In the genomic region with DNA sequence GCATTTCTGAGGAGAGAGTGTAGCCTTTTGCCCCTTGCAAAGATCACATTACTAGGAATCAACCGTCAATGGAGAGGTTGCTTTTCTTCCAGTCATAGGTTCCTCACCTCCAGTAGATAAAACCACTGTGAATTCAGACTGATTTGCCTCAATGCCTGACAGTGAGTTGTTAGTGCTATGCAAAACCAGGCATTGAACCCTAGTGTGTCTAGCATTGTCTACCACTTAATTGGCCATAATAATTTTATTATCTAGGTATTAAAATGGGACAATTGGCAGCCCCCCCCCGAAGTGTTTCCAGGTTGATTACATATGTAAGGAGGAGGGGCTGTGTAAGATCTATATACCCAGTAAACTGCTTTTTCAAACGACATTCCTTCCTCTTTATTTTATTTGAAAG, we compare ENCODE assay signal across 24 mouse cellular contexts.
DNase-seq lines count a peak whose midpoint lies in the region; ATAC-seq and TF ChIP-seq lines count a peak whose summit lies in the region.
"Had no signal": no experiment of that assay in that cellular context is flagged by ENCODE, and none has a peak within 500 bp of the region (broad histone marks: within the 10 kb centered on the region; RNA-seq: fewer than 3 reads in every experiment).

No protein-coding gene starts in this region.

- 61% methylated on average over 3 of the region's 3 CpGs for WGBS in midbrain, embryonic 10.5 days
- 13% methylated on average over 3 of the region's 3 CpGs for WGBS in midbrain, postnatal 0 days
- WGBS in hindbrain, embryonic 13.5 days: 23% methylated on average over 3 of the region's 3 CpGs
- WGBS in midbrain, embryonic 13.5 days: 16% methylated on average over 3 of the region's 3 CpGs

- H3K27me3 ChIP-seq in midbrain, embryonic 10.5 days (ENCODE audit: low read depth, poor library complexity, severe bottlenecking): peaks cover 14% of the 10 kb centered on the region; the same call in 1 of the 2 replicates
- H3K27me3 ChIP-seq in midbrain, postnatal 0 days (ENCODE audit: insufficient read depth, low read length): no peaks in the 10 kb centered on the region
- H3K27me3 ChIP-seq in hindbrain, embryonic 13.5 days: 0 out of 2 replicates have a peak, but pooled peaks cover 2% of the 10 kb centered on the region
- H3K27me3 ChIP-seq in midbrain, embryonic 13.5 days: peaks cover 7% of the 10 kb centered on the region
- H3K27me3 ChIP-seq: embryonic facial prominence, embryonic 15.5 days; heart, embryonic 13.5 days; megakaryocyte, embryonic 14.5 days; Patski had no signal

- no peak overlapping the region for H3K4me3 ChIP-seq in midbrain, embryonic 10.5 days
- H3K4me3 ChIP-seq in midbrain, postnatal 0 days (ENCODE audit: low read depth, low read length): no peak overlapping the region
- no peak overlapping the region for H3K4me3 ChIP-seq in hindbrain, embryonic 13.5 days
- 0 out of 2 replicates have a peak overlapping the region, but pooled peaks have one; percentile 12 for H3K4me3 ChIP-seq in midbrain, embryonic 13.5 days (replicated peaks)
- H3K4me3 ChIP-seq: embryonic facial prominence, embryonic 15.5 days; heart, embryonic 13.5 days; limb, embryonic 10.5 days; megakaryocyte, embryonic 14.5 days had no signal

- H3K36me3 ChIP-seq in midbrain, embryonic 10.5 days: no peaks in the 10 kb centered on the region
- no peaks in the 10 kb centered on the region for H3K36me3 ChIP-seq in midbrain, postnatal 0 days (ENCODE audit: insufficient read depth, low read length)
- no peaks in the 10 kb centered on the region for H3K36me3 ChIP-seq in hindbrain, embryonic 13.5 days
- H3K36me3 ChIP-seq in midbrain, embryonic 13.5 days: no peaks in the 10 kb centered on the region
- H3K36me3 ChIP-seq: embryonic facial prominence, embryonic 15.5 days; heart, embryonic 13.5 days; limb, embryonic 10.5 days had no signal

- H3K4me2 ChIP-seq in midbrain, postnatal 0 days (ENCODE audit: low read depth, low read length, poor library complexity, severe bottlenecking): no peak overlapping the region
- peak overlapping the region; percentile 32 for H3K4me2 ChIP-seq in hindbrain, embryonic 13.5 days
- H3K4me2 ChIP-seq in midbrain, embryonic 13.5 days (replicated peaks): peak overlapping the region; percentile 47
- H3K4me2 ChIP-seq: embryonic facial prominence, embryonic 15.5 days; heart, embryonic 13.5 days had no signal

- TF ChIP-seq CTCF in midbrain, postnatal 0 days (IDR thresholded peaks at IDR 0.05): no peak

- H3K9ac ChIP-seq in midbrain, postnatal 0 days (replicated peaks; ENCODE audit: low read length, poor library complexity, severe bottlenecking): no peak overlapping the region
- no peak overlapping the region for H3K9ac ChIP-seq in hindbrain, embryonic 13.5 days
- H3K9ac ChIP-seq in midbrain, embryonic 13.5 days (replicated peaks): no peak overlapping the region
- H3K9ac ChIP-seq: embryonic facial prominence, embryonic 15.5 days; heart, embryonic 13.5 days; liver, postnatal 0 days had no signal

- peaks cover 27% of the 10 kb centered on the region for H3K4me1 ChIP-seq in midbrain, embryonic 10.5 days
- H3K4me1 ChIP-seq in midbrain, postnatal 0 days (ENCODE audit: insufficient read depth, low read length): 0 out of 2 replicates have a peak, but pooled peaks cover 2% of the 10 kb centered on the region
- H3K4me1 ChIP-seq in hindbrain, embryonic 13.5 days (replicated peaks): peaks cover 17% of the 10 kb centered on the region
- peaks cover 20% of the 10 kb centered on the region for H3K4me1 ChIP-seq in midbrain, embryonic 13.5 days (replicated peaks)
- H3K4me1 ChIP-seq: embryonic facial prominence, embryonic 15.5 days; heart, embryonic 13.5 days; limb, embryonic 10.5 days; megakaryocyte, embryonic 14.5 days had no signal

- ATAC-seq in midbrain, postnatal 0 days (ENCODE audit: low FRiP score): no peak
- no peak; the same call in 1 of the 2 replicates for ATAC-seq in hindbrain, embryonic 13.5 days (ENCODE audit: low FRiP score)
- peak; percentile 46; the same call in 1 of the 2 replicates for ATAC-seq in midbrain, embryonic 13.5 days
- ATAC-seq: CD4-positive, CD25-positive, alpha-beta regulatory T cell, adult 4 months; liver, postnatal 0 days; Patski had no signal

- no peaks in the 10 kb centered on the region for H3K9me3 ChIP-seq in midbrain, embryonic 10.5 days (replicated peaks)
- H3K9me3 ChIP-seq in midbrain, postnatal 0 days (ENCODE audit: low read length): no peaks in the 10 kb centered on the region
- no peaks in the 10 kb centered on the region for H3K9me3 ChIP-seq in hindbrain, embryonic 13.5 days
- no peaks in the 10 kb centered on the region for H3K9me3 ChIP-seq in midbrain, embryonic 13.5 days
- H3K9me3 ChIP-seq: embryonic facial prominence, embryonic 15.5 days; heart, embryonic 13.5 days; limb, embryonic 10.5 days had no signal

- peak overlapping the region; percentile 72; the same call in 1 of the 2 replicates for H3K27ac ChIP-seq in midbrain, embryonic 10.5 days (replicated peaks)
- no peak overlapping the region for H3K27ac ChIP-seq in midbrain, postnatal 0 days (ENCODE audit: low read depth, low read length)
- peak overlapping the region; percentile 42; the same call in 1 of the 2 replicates for H3K27ac ChIP-seq in hindbrain, embryonic 13.5 days
- peak overlapping the region; percentile 78 for H3K27ac ChIP-seq in midbrain, embryonic 13.5 days
- H3K27ac ChIP-seq: embryonic facial prominence, embryonic 15.5 days; heart, embryonic 13.5 days; limb, embryonic 10.5 days had no signal

- no peak for DNase-seq in midbrain, embryonic 10.5 days (ENCODE audit: low spot score)
- no peak for DNase-seq in midbrain, postnatal 0 days (ENCODE audit: low spot score)
- no peak for DNase-seq in gastrocnemius, postnatal 10 days
- DNase-seq in urinary bladder, adult 2 months (ENCODE audit: low spot score): no peak
- DNase-seq in kidney, postnatal 36 days: no peak
- no peak for DNase-seq in lung, postnatal 4 days
- DNase-seq: adrenal gland, postnatal 10 days; cerebellum, adult 11 months; cerebellum, postnatal 36 days; gastrocnemius, postnatal 14 days; heart, adult 18-20 months; kidney, adult 9 months; kidney, postnatal 25 days; liver, postnatal 0 days; lung, postnatal 14 days; thymus, postnatal 36 days had no signal
